Mouse (Mus musculus) layer of hippocampus, postnatal 25 days (tissue): ENCODE results near the gene Dpep1. TPM values are rescaled to one million over a fixed set of nuclear protein-coding genes. Genes with fewer than 3 reads are reported as not detected.
"Not testable (repeated sequence)": the region's sequence is repeated elsewhere in the genome, so short reads cannot be mapped to it uniquely, and the experiment has no call there.

ENCODE experiments used
- DNase-seq, 2 experiments: peaks; one replicate each; pipeline ENCODE4 v3.0.0; 2022; ENCODE audit warnings: mixed read lengths in 2 of 2, low spot score in 1 of 2; ENCODE audit errors: extremely low spot score in 1 of 2
- total RNA-seq, 2 experiments: library from RNA; stranded (reverse); gene quantifications; 2 replicates each; pipeline ENCODE4 v1.2.3; 2021

The Dpep1 gene
- total RNA-seq, 2 experiments from 2014 or later = 0.17 to 0.23 TPM

DNA sequence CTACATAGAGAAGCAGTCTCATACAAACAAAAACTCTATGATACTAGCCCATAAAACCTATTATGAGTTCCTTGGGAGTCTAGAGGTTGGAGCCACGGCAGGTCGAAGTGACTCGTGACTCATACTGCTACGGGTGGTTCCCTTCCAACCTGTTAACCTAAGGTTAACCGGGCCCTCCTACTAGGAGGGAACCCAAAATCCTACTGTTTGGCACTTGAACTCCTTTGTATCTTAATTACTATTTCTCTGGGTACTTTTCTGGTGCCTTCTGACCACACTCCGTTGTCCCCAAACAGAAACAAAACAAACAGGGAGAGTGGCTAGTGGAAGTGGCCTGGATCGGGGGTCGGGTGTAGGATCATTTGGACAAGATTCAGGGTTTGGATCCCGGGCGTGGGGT lies 25.8 kb downstream of the Dpep1 start:
- no peak for DNase-seq

GRCm38 (mm10) chr8:123212321-123213117 lies 26.5 kb downstream of the Dpep1 start, which contains the start of the genes Chmp1a and Spata33:
Chmp1a (minus strand) TSS chr8:123212763.
Spata33 (plus strand) TSS chr8:123212832.
- DNase-seq = peak; percentile 76 to 81

DNA sequence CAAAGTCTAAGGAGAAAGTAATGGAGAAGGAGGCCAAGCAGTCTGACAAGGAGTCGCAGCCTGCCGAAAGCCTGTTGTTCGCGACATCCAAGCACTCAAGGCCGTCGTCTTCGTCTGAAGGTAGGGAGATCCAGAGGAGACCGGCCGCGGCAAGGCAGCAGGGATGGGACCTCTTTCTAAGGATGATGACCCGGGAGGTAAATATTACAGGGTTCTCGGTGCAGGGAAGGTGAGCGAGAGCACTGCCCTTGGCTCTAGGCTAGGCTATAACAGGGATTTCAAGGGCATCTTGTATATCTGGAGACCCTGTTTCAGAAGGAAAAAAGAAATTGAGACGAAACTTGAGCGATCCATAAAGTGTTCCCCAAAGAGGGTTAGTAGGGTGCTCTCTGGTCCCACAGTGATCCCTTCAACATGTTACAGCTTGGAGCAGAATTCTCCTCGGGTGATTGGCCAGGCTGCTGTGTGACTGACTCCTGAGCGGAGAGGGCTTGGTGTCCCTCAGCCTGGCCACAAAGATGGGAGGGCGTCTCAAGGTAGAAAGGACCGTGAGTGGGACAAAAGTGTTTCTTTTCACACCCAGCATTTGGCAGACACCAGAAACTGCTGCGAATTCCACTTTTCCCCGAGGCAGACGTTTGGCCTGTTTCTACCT lies 27.2 kb downstream of the Dpep1 start:
- DNase-seq = no peak

GRCm38 (mm10) chr8:123215430-123215829 lies 29.4 kb downstream of the Dpep1 start:
- no peak for DNase-seq

- no peak for DNase-seq
These were observed 34.9 kb downstream of the Dpep1 start for GRCm38 (mm10) chr8:123220917-123221316.

DNA sequence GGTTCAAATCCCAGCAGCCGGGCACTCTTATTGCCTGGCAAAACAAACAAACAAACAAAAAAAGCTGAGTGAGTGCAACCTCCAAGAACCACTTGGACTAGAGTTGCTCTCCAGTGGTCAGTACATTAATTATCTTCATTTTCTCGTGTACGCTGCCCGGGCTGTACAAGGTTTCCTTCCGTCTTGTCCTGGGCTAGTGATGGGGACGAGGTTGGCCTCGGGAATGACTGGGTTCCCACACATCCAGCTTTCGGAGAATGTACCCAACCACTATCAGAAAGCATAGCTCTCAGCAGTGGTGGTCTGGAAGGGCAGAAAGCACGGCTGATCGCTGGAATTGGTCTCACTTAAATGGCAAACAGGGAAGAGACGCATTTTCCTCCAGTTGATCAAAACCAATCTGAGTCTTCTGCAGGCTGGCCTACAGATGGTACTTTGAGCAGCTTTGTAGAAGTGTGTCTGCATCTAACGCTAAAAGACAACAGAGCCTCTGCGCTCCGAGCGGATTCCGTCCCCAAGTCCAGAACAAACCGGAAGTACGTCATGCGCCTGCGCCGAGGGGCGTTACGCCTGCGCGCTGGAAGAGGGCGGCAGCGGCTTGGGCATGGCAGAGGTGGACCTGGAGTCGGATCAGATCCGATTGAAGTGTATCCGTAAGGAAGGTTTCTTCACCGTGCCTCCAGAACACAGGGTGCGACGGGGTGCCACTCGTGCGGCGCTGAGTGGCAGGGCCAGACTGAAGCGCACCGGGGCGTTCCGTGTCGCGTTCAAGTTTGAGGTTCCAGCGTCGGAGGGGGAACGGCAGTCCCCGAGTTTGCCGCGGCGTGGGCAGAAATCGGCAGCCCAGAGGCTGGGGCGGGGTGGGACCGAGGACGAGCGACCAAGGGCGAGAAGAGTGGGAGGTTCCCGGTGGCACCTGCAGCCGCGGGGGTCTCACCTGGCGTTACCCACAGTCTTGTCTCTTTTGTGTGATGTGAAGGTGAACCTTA lies 38.5 kb downstream of the Dpep1 start, which contains the start of gene Cdk10:
Cdk10 (plus strand) TSS at position 565 of the 989 bp plus-strand sequence.
- peak; percentile 92 to 95 for DNase-seq

GRCm38 (mm10) chr8:123228416-123228815 lies 42.4 kb downstream of the Dpep1 start:
- no peak for DNase-seq

DNA sequence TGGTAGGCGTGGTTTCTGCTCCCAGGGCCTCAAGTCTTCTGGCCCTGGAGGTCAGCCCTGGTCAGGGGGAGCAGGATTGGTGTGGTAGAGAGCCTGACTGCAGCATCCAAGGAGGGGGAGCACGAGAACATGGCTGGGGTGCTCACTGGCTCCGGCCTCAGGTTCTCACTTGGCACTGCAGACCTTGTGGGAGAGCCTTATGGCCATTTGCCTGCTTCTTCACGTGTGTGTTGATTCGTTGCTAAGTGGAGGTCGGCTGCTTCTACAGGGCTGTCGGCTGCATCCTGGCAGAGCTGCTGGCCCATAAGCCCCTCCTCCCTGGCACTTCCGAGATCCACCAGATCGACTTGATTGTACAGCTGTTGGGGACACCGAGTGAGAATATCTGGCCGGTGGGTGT lies 44.3 kb downstream of the Dpep1 start:
- DNase-seq = not testable (repeated sequence)

GRCm38 (mm10) chr8:123231742-123232141 lies 45.7 kb downstream of the Dpep1 start:
- no peak for DNase-seq

DNA sequence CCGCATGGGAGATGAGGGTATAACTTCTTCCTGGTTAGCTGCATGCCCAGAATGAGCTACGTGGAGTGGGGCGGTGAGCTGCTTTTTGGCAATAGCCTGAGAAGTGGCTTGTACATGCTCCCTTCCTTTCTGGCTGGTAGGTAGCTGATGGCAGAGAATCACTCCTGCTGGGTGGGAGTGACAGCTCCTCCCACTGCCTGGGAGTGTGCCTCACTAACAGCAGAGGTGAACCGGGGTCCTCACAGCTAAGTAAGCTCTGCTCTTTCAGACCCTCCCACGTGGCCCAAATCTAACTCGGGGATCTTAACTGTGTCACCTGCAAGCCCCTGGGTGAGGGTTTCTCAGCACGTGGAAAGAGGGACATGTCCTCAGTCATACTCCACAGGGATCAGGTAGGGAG lies 46.5 kb downstream of the Dpep1 start:
- peak in 1 of 2 experiments; percentile 12 for DNase-seq

GRCm38 (mm10) chr8:123233300-123233699 lies 47.3 kb downstream of the Dpep1 start:
- peak in 1 of 2 experiments; percentile 18 for DNase-seq

DNA sequence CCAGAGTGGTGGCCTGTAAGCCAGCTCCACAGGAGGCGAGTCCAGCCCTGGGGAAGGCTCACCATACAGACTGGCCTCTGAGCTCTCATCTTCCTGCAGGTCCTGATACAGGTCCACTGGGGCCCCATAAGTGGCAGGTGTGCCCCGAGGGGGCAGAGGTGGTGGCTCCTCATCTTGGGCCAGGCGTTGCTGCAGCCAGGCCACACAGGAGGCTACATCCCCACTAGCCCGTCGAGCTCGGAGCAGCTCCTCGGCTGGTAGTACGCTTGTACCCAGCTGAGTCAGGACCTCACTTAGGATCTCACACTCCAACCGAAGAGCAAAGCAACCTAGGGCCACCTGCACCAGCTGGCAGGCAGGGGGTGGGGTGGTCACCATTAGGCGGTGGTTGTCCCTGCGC lies 47.7 kb downstream of the Dpep1 start:
- no peak for DNase-seq

GRCm38 (mm10) chr8:123234918-123235519 lies 49.0 kb downstream of the Dpep1 start:
- DNase-seq = peak; percentile 60 to 65

- DNase-seq = peak; percentile 67 to 75
These were observed 49.8 kb downstream of the Dpep1 start, which contains the start of gene Spata2l for GRCm38 (mm10) chr8:123235520-123236497. Spata2l (minus strand) TSS chr8:123236233.

DNA sequence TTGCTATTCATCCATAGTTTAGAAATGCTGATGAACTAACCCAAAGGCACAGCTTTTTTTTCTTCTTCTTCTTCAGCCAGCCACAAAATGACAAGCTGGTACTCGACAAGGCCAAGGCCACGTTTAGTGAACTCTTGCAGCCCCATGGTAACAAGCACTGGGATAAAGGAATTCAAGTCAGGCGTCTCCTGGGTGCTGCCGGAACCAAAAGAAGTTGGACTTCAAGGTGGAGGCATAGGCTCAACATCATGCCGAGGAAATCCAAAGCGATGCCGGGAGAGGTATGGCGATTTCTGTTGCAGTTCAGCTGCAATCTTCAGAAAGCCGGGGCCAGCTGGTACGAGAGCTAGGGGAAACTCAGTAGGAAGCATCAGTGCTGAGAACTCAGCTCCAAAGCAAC lies 53.4 kb downstream of the Dpep1 start:
- DNase-seq = no peak

- DNase-seq = no peak
These were observed 56.3 kb downstream of the Dpep1 start for GRCm38 (mm10) chr8:123242107-123242923.

DNA sequence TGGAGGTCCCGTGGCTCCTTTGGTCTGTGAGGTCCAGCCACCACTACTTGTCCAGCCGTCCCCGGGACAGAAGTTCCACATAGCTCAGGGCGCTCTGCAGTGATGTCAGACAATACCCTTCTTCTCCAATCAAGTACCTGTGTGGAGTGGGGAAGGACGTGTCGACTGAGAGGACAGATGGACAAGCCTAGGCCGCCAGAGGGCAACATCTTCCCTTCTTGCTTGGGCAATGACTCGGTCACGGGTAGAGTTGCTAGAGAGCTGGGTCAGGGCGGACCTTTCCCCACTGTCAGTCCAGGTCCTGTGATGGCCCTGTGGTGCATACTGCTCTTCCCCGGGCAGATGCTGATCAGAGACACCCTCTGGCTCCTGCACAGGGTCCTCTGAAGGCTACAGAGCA lies 57.0 kb downstream of the Dpep1 start:
- no peak for DNase-seq

DNA sequence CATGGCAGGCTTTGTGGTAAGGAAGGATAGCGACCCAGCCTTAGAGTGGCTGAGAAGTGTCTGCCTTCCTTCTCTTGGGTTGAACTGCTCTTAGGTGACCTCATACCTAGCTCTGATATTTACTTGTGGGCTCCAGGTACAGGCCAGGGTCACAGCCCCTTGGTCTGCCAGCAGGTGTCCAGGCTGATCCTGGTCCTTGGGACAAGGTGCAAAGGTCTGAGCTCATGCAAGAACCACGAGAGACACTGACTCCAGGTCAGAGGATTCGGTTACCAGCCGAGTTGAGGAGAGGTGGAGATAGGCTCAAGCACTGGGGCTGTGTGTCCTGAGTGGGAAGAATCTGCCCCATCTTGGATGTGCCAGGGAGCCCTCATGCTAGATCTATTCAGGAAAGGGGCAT lies 58.3 kb downstream of the Dpep1 start:
- DNase-seq = no peak
